Mouse (Mus musculus) lung, postnatal 0 days (tissue): ENCODE results near the gene Ube2s. TPM values are rescaled to one million over a fixed set of nuclear protein-coding genes. Genes with fewer than 3 reads are reported as not detected.

ENCODE experiments used
- ATAC-seq: fragments of 200-750 bp; cut with Nextera tagmentation; 2 replicates; pipeline ENCODE4 v1.8.0; 2017; ENCODE audit warnings: moderate library complexity
- DNase-seq: peaks from one replicate; pipeline ENCODE4 v3.0.0-alpha.2; 2016; ENCODE audit warnings: low spot score
- H3K27ac ChIP-seq: fragments of 300-500 bp; sonication (generic); 2 replicates; pipeline ENCODE4 v1.5.1; 2014; ENCODE audit warnings: antibody characterized with exemption, mild to moderate bottlenecking, low read length, mixed read lengths
- H3K27me3 ChIP-seq: fragments of 300-500 bp; sonication (generic); replicated peaks from 2 replicates; pipeline ENCODE4 v1.6.1; 2014; ENCODE audit warnings: low read length, mixed read lengths; ENCODE audit not compliant: insufficient read depth
- H3K36me3 ChIP-seq: fragments of 300-500 bp; sonication (generic); 2 replicates; pipeline ENCODE4 v1.6.1; 2014; ENCODE audit warnings: low read length, mixed read lengths; ENCODE audit not compliant: insufficient read depth
- H3K4me1 ChIP-seq: fragments of 300-500 bp; sonication (generic); 2 replicates; pipeline ENCODE4 v1.6.1; 2014; ENCODE audit warnings: antibody characterized with exemption, low read depth, low read length, mixed read lengths; ENCODE audit not compliant: insufficient read depth
- H3K4me2 ChIP-seq: fragments of 300-500 bp; sonication (generic); replicated peaks from 2 replicates; pipeline ENCODE4 v1.6.1; 2014; ENCODE audit warnings: low read depth, mild to moderate bottlenecking, low read length, moderate library complexity, mixed read lengths
- H3K4me3 ChIP-seq: fragments of 300-500 bp; sonication (generic); 2 replicates; pipeline ENCODE4 v1.5.1; 2014; ENCODE audit warnings: low read depth, low read length
- H3K9ac ChIP-seq: fragments of 300-500 bp; sonication (generic); replicated peaks from 2 replicates; pipeline ENCODE4 v1.6.1; 2014; ENCODE audit warnings: low read depth, mild to moderate bottlenecking
- H3K9me3 ChIP-seq: fragments of 300-500 bp; sonication (generic); 2 replicates; pipeline ENCODE4 v1.6.1; 2016; ENCODE audit warnings: low read length, mixed read lengths
- CTCF ChIP-seq: IDR thresholded peaks from 2 replicates; pipeline ENCODE4 v1.5.1; 2016; ENCODE audit warnings: antibody characterized with exemption, mild to moderate bottlenecking
- EP300 ChIP-seq: IDR thresholded peaks from 2 replicates; pipeline ENCODE4 v1.6.1; 2016; ENCODE audit warnings: antibody characterized with exemption, mild to moderate bottlenecking, control low read depth
- WGBS: fragments of 180-500 bp; shearing (Covaris S2); extraction: QIAGEN DNeasy Blood & Tissue Kit; methylation state at CpG from one replicate; pipeline ENCODE4 v1.1.7; 2014; 5-methylcytosine and 5-hydroxymethylcytosine counted together
- polyA plus RNA-seq: library from polyadenylated mRNA; unstranded; fragments of >200 nt; fragmentation: Nextera tagmentation; extraction: Ambion mirVana; gene quantifications from 2 replicates; pipeline ENCODE4 v1.2.1, GENCODE M21; 2015

Gene Ube2s
- polyA plus RNA-seq, 1 experiment from 2014 or later: 162 TPM

DNA sequence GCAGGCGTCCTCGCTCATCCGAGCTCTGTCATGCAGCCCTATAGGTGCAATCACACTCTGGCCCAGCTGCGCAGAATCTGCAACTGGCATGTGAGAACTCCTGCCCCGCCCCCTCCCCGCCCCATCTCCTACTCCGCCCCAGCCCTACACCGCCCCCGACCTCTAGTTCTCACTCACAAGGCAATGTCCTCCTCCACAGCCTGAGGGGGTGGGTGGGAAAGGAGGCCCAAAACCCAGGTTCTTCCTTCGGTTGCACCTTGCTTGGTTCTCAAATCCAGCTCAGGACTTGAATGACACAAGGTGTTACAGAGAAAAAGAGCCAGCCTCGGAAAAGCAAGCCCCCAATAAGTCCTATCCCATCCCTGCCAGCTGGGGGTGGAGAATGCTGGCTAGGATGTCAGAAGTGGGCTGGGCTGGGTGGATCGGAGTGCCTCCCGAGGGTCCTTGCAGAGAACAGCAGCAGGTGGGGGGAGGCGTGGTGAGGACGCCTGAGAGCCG, 30.3 kb upstream of the Ube2s start:
- Histone ChIP-seq H3K27me3 (peaks cover 16% of the 10 kb centered on the region), H3K4me3 (no peak overlapping the region), H3K27ac (no peak overlapping the region), H3K4me2 (0 out of 2 replicates have a peak overlapping the region, but pooled peaks have one; percentile 19), H3K9ac (no peak overlapping the region), H3K4me1 (0 out of 2 replicates have a peak, but pooled peaks cover 2% of the 10 kb centered on the region), H3K36me3 (no peaks in the 10 kb centered on the region), H3K9me3 (no peaks in the 10 kb centered on the region)
- WGBS: 2% methylated on average over 16 of the region's 16 CpGs
- DNase-seq (peak; percentile 24), ATAC-seq (peak; percentile 39; the same call in 1 of the 2 replicates)
- TF ChIP-seq EP300: no peak
- TF ChIP-seq CTCF: no peak

- Histone ChIP-seq H3K4me3 (no peak overlapping the region), H3K27me3 (peaks cover 16% of the 10 kb centered on the region), H3K9ac (no peak overlapping the region), H3K9me3 (no peaks in the 10 kb centered on the region), H3K4me2 (no peak overlapping the region), H3K4me1 (0 out of 2 replicates have a peak, but pooled peaks cover 2% of the 10 kb centered on the region), H3K27ac (no peak overlapping the region), H3K36me3 (no peaks in the 10 kb centered on the region)
- 59% methylated on average over 5 of the region's 5 CpGs for WGBS
- peak; percentile 9 for DNase-seq
- TF ChIP-seq EP300 (no peak), CTCF (no peak)
- no peak for ATAC-seq
Measured at GRCm38 (mm10) chr7:4842077-4842476, 29.7 kb upstream of the Ube2s start.

DNA sequence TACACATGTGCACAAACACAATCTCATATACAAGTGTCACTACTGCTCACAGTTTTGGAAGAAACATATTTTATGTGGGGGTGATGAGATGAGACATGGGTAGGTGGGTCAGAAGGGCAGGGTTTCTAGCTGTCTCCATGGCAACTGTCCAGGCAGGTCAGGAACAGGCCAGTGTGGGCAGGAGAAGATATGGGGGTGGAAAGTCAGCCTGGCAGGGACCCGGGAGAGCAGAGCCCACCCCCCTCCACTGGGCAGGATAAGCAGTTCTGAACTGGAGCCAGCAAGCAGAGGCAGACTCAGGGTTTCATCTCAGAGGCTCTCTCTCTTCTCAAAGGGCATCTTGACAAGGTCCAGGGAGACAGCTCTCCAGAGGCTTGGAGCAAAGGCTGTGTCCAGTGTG, 25.2 kb upstream of the Ube2s start:
- H3K4me1 ChIP-seq: peaks cover 4% of the 10 kb centered on the region; the same call in 1 of the 2 replicates
- TF ChIP-seq CTCF (no peak), EP300 (no peak)
- 0 out of 2 replicates have a peak, but pooled peaks cover 7% of the 10 kb centered on the region for H3K27me3 ChIP-seq
- no peak overlapping the region for H3K4me2 ChIP-seq
- H3K27ac ChIP-seq: no peak overlapping the region
- H3K9ac ChIP-seq: no peak overlapping the region
- H3K4me3 ChIP-seq: no peak overlapping the region
- no peaks in the 10 kb centered on the region for H3K9me3 ChIP-seq
- 5% methylated on average over 1 of the region's 1 CpGs for WGBS
- no peak for ATAC-seq
- no peak for DNase-seq
- no peaks in the 10 kb centered on the region for H3K36me3 ChIP-seq

DNA sequence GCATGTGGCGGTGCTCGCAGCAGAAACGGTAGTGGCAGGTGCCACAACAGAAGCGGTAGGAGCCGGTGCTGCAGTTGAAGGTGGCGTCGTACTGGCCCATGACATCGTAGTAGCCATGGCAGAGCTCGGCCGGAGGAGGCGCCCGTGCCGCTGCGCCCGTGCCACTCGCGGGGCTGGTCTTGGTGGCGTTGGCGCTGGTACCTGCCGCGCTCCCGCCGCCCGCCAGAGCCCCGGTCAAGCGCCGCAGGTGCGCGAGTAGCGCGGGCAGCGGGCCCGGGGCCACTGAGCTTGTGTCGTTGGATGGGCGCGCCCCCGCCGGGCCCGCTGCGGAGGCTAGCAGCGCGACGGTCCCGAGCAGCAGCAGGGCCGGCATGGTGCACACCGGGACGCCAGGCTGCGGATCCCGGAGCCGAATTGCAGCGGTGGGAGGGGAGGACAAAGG, 24.0 kb upstream of the Ube2s start:
- Histone ChIP-seq H3K9ac (no peak overlapping the region), H3K4me3 (peak overlapping the region; percentile 39), H3K27me3 (0 out of 2 replicates have a peak, but pooled peaks cover 7% of the 10 kb centered on the region), H3K4me2 (peak overlapping the region; percentile 76), H3K4me1 (peaks cover 4% of the 10 kb centered on the region; the same call in 1 of the 2 replicates), H3K9me3 (no peaks in the 10 kb centered on the region), H3K36me3 (no peaks in the 10 kb centered on the region), H3K27ac (peak overlapping the region; percentile 64; the same call in 1 of the 2 replicates)
- DNase-seq (peak; percentile 87), ATAC-seq (peak; percentile 95)
- 1% methylated on average over 46 of the region's 51 CpGs for WGBS
- TF ChIP-seq CTCF: peak; percentile 69
- no peak for TF ChIP-seq EP300

DNA sequence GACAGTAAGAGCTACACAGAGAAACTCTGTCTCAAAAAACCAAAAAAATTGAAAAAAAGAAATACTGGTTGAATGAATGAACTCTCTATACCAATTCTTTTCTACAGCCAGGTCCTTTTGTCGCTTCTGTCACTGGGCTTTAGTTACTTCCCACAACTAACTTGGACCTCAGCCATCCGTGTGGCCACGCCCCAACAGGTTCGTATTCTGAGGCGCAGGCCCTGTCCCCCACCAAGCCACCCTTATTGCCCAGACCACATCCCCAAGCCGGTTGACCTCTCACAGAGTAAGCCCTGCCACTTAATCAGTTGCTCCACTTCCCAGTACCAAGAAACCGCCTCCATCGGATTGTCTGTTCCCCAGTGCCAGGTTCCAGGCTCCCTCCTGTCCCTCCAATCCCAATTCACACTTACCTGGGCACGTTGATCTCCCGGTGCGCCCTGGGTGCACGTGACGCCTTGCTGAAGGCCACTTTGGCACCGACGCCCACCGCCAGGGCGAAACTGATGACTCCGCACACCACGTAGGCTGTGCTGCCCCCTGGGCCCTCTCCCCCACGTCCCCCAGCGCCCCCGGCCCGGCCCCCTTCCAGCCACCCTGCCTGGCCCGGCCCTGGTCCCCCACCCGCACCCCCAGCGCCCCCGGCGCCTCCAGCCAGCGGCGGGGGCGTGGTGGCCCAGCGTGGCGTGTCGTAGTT, 23.4 kb upstream of the Ube2s start:
- ATAC-seq: peak; percentile 8; the same call in 1 of the 2 replicates
- Histone ChIP-seq H3K27ac (peak overlapping the region; percentile 64; the same call in 1 of the 2 replicates), H3K4me3 (peak overlapping the region; percentile 39), H3K4me2 (peak overlapping the region; percentile 76), H3K9me3 (no peaks in the 10 kb centered on the region), H3K27me3 (0 out of 2 replicates have a peak, but pooled peaks cover 7% of the 10 kb centered on the region), H3K4me1 (peaks cover 4% of the 10 kb centered on the region; the same call in 1 of the 2 replicates), H3K9ac (0 out of 2 replicates have a peak overlapping the region, but pooled peaks have one; percentile 5), H3K36me3 (no peaks in the 10 kb centered on the region)
- peak; percentile 5 for DNase-seq
- WGBS: 5% methylated on average over 32 of the region's 34 CpGs
- TF ChIP-seq EP300 (no peak), CTCF (no peak)

DNA sequence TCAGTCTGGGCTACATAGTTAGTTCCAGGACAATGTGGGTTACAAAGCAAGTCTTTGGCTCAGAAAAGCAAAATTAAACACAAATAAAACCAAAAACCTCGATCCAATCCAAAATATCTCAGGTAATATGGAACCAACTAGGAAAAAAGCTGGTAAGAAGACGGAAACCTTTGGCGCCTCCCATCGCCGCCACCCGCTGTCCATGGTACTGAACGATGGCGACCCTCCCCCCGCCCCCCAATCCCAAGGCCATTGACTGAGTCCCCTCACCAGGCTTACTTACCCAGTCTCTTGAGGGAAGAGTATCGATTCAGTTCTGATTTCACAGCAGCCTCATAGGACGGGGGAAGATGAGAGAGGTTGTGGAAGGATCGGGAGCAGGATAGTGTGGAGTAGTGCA, 18.1 kb upstream of the Ube2s start:
- Histone ChIP-seq H3K4me2 (no peak overlapping the region), H3K27me3 (no peaks in the 10 kb centered on the region), H3K9ac (no peak overlapping the region), H3K9me3 (no peaks in the 10 kb centered on the region), H3K4me1 (no peaks in the 10 kb centered on the region), H3K4me3 (no peak overlapping the region), H3K36me3 (no peaks in the 10 kb centered on the region), H3K27ac (no peak overlapping the region)
- ATAC-seq (no peak), DNase-seq (no peak)
- WGBS: 16% methylated on average over 12 of the region's 12 CpGs
- TF ChIP-seq EP300: no peak
- TF ChIP-seq CTCF: no peak
